ENCODE assay signal across 10 mouse cellular contexts in genomic region chr2:165951432-165952068, GRCm38 (mm10). TPM values are rescaled to one million over a fixed set of nuclear protein-coding genes. Genes with fewer than 3 reads are reported as not detected.
DNase-seq lines count a peak whose midpoint lies in the region; ATAC-seq lines count a peak whose summit lies in the region.
"Had no signal": no experiment of that assay in that cellular context is flagged by ENCODE, and none has a peak within 500 bp of the region (broad histone marks: within the 10 kb centered on the region; RNA-seq: fewer than 3 reads in every experiment).

No protein-coding gene starts in this region.

- peak; percentile 53; the same call in 1 of the 2 replicates for ATAC-seq in liver, embryonic 13.5 days (ENCODE audit: low read depth)
- ATAC-seq in hindbrain, embryonic 14.5 days (ENCODE audit: low FRiP score) = no peak

- H3K36me3 ChIP-seq in liver, embryonic 13.5 days = no peaks in the 10 kb centered on the region
- H3K36me3 ChIP-seq in hindbrain, embryonic 14.5 days (replicated peaks; ENCODE audit: control insufficient read depth, insufficient read depth) = no peaks in the 10 kb centered on the region

- no peaks in the 10 kb centered on the region for H3K9me3 ChIP-seq in liver, embryonic 13.5 days (replicated peaks)
- H3K9me3 ChIP-seq in hindbrain, embryonic 14.5 days (ENCODE audit: control insufficient read depth, low read length) = no peaks in the 10 kb centered on the region

- peak; percentile 23 to 38 for DNase-seq in heart, postnatal 14 days
- DNase-seq in heart, adult 18-20 months = no peak
- DNase-seq in spleen, postnatal 36 days (ENCODE audit: low spot score in 2 of 2) = peak; percentile 48
- DNase-seq in spleen, adult 12 weeks (ENCODE audit: low spot score) = no peak
- DNase-seq in liver, embryonic 13.5 days = no peak
- peak; percentile 74 for DNase-seq in thymus, postnatal 25 days
- DNase-seq in hindbrain, embryonic 14.5 days (ENCODE audit: low spot score) = no peak
- no peak for DNase-seq in urinary bladder, postnatal 4 days (ENCODE audit: low spot score in 2 of 2)
- DNase-seq: adrenal gland, postnatal 36 days had no signal

- peak overlapping the region; percentile 8; the same call in 1 of the 2 replicates for H3K4me2 ChIP-seq in liver, embryonic 13.5 days
- H3K4me2 ChIP-seq in hindbrain, embryonic 14.5 days (replicated peaks) = no peak overlapping the region

- 37% methylated on average over 12 of the region's 12 CpGs for WGBS in liver, embryonic 13.5 days (ENCODE audit: insufficient replicate concordance)
- 79% methylated on average over 12 of the region's 12 CpGs for WGBS in hindbrain, embryonic 14.5 days

- intact Hi-C loops in heart, postnatal 14 days (cut with DNase I) = no loop called here

- no peak overlapping the region for H3K4me3 ChIP-seq in liver, embryonic 13.5 days (replicated peaks)
- no peak overlapping the region for H3K4me3 ChIP-seq in hindbrain, embryonic 14.5 days (replicated peaks; ENCODE audit: low read length)
- H3K4me3 ChIP-seq: heart, adult 2 months had no signal

- H3K9ac ChIP-seq in liver, embryonic 13.5 days = peak overlapping the region; percentile 49
- no peak overlapping the region for H3K9ac ChIP-seq in hindbrain, embryonic 14.5 days

- peaks cover 60% of the 10 kb centered on the region for H3K4me1 ChIP-seq in liver, embryonic 13.5 days (replicated peaks)
- no peaks in the 10 kb centered on the region for H3K4me1 ChIP-seq in hindbrain, embryonic 14.5 days (replicated peaks; ENCODE audit: control insufficient read depth, insufficient read depth, low read length)

- peak overlapping the region; percentile 16; the same call in 1 of the 2 replicates for H3K27ac ChIP-seq in liver, embryonic 13.5 days
- H3K27ac ChIP-seq in hindbrain, embryonic 14.5 days = no peak overlapping the region
- H3K27ac ChIP-seq: heart, adult 2 months had no signal

- no peaks in the 10 kb centered on the region for H3K27me3 ChIP-seq in liver, embryonic 13.5 days
- H3K27me3 ChIP-seq in hindbrain, embryonic 14.5 days (ENCODE audit: control insufficient read depth, insufficient read depth, low read length) = no peaks in the 10 kb centered on the region

RNA-seq across cellular contexts. Expression of gene Ncoa3, which starts 40.9 kb away (rescaled TPM):
- 10 to 100 TPM; 28.7 to 31.5 TPM for total RNA-seq in heart, postnatal 14 days (2021)
- 10 to 100 TPM; 29.2 to 30.2 TPM for total RNA-seq in heart, adult 18-20 months (2021)
- polyA plus RNA-seq in liver, embryonic 13.5 days (2015; fragmentation: Nextera tagmentation; extraction: Ambion mirVana) = 3.5 and 4.5 TPM in 2 replicates
- polyA plus RNA-seq in hindbrain, embryonic 14.5 days (2014; fragmentation: Nextera tagmentation; extraction: Ambion mirVana) = 15.5 and 18.1 TPM in 2 replicates

RNA-seq across cellular contexts. Expression of gene Zmynd8, which starts 52.7 kb away (rescaled TPM):
- total RNA-seq in heart, postnatal 14 days (2021) = 10 to 100 TPM; 52.0 to 52.5 TPM
- 10 to 100 TPM; 41.2 to 44.8 TPM for total RNA-seq in heart, adult 18-20 months (2021)
- polyA plus RNA-seq in liver, embryonic 13.5 days (2015; fragmentation: Nextera tagmentation; extraction: Ambion mirVana) = 26.5 and 28.3 TPM in 2 replicates
- polyA plus RNA-seq in hindbrain, embryonic 14.5 days (2014; fragmentation: Nextera tagmentation; extraction: Ambion mirVana) = 55.4 and 63.4 TPM in 2 replicates

Comparison
In these comparisons a context has a peak if more than half of its experiments do, and no peak if none do; other contexts are left out.
1. DNase-seq: peak in heart, postnatal 14 days (2 of 2), spleen, postnatal 36 days (2 of 2) and thymus, postnatal 25 days (single experiment); none in heart, adult 18-20 months (0 of 2), spleen, adult 12 weeks (single experiment), liver, embryonic 13.5 days (single experiment), hindbrain, embryonic 14.5 days (single experiment) and urinary bladder, postnatal 4 days (0 of 2).